Mouse (Mus musculus) naive thymus-derived CD4-positive, alpha-beta T cell, adult 2 months (primary cell): ENCODE measurements around the gene Ccl4.

Experiments
- DNase-seq: peaks from one replicate; pipeline ENCODE4 v3.0.0-alpha.2; 2011; ENCODE audit warnings: low read depth

The Ccl4 gene

DNA sequence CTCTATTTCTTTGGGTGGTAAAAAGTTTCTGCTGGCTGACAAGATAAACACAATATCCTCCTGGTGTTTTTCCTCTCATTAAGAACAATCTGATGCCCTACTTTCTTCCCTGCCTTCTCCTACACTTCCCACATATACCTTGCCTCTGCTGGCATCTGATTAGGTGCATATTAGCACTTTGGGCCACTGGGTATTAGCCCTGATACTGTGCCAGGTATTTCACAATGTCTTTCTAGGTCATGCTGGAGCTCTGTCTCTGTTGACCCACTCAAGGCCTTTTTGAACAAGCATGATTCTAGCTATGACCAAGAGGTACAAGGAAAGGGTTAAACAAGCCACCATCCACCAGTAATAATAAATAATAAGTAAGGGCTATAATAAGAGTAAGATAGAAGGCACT is 9.4 kb downstream of the Ccl4 start:
- DNase-seq, result no peak

DNA sequence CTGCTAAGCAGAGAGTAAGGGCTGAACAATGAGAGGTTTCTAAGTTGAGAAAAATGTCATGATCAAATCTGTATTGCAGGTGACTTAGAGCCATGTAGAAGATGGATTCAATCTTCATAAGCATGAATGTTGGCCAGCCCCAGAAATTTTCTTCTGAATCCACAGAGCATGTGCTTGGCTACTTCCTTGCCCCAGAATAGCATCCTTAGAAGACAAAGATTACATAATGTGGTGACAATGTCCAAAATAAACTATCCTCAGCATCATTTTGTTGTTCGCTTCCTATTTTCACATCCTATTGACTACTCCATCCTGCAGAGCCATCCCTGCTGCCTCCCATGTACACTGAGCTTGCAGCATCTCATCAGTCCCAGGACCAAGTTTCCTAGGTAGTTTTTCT is 13.3 kb downstream of the Ccl4 start:
- no peak for DNase-seq

DNA sequence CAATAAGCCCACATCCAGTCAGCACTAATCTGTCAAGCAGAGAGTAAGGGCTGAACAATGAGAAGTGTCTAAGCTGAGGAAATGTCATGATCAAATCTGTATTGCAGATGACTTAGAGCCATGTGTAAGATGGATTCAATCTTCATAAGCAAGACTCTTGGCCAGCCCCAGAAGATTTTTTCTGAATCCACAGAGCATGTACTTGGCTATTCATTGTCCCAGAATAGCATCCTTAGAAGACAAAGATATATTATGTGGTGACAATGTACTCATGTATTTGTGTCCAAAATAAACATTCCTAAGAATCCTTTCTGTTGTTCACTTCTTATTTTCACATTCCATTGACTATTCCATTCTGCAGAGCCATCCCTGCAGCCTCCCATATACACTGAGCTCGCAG is 27.5 kb downstream of the Ccl4 start:
- no peak for DNase-seq

DNA sequence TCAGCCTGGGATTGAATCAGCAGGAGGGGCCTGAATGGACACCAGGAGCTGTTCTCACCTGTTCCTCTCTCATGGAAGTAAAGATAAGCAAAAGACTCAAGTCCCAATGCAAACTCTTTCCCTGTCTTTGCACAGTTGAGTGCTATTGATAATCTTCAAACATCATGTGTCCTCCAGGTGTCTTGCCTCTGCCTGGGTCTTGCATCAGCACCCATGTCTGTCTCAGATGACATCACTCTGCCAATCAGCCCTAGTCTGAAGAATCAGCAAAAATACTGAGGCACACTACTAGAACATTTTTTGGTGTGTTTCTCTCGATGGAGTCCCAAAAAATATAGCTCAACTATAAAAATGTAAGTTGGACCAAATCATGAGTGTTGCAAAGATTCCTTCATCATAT is 29.6 kb downstream of the Ccl4 start:
- DNase-seq, result no peak

DNA sequence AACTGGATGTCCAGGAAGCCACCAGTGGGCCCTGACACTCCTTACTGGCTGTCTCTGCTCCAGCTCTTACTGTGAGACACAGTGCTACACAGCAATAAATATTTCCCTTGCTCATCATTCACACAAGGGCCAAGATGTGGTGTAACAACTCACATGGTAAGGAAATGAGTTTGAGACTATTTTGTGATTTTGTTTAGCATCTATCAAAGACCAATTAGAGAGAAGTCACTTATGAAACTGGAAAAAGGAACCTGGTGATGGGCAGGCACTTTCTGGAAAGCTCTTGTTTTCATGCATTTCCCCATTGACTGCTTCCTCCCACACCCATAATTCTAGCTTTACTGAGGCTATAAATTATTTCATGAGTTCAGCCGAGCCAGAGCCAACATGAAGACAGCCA is 41.3 kb downstream of the Ccl4 start, which contains the start of gene Wfdc17:
TSS of gene Wfdc17 (plus strand) at position 287 of the 400 bp plus-strand sequence.
- DNase-seq, result no peak

DNA sequence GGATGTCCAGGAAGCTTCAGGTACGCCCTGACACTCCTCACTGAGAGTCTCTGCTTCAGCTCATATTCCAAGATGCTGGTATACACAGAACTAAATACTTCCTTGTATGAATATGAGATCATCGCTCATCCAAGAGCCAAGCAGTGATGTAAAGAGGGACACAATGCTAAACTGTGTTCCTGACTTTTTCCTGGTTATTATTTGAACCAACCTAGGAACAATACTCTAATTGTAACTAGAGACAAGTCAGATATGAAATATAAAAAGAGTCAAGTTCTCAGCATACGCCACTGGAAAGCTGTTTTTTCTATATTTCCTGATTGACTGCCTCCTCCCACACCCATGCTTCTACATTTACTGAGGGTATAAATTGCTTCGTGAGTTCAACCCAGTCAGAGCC is 46.3 kb downstream of the Ccl4 start, which contains the start of gene Wfdc18:
TSS of gene Wfdc18 (plus strand) at position 301 of the 400 bp plus-strand sequence.
- no peak for DNase-seq

DNA sequence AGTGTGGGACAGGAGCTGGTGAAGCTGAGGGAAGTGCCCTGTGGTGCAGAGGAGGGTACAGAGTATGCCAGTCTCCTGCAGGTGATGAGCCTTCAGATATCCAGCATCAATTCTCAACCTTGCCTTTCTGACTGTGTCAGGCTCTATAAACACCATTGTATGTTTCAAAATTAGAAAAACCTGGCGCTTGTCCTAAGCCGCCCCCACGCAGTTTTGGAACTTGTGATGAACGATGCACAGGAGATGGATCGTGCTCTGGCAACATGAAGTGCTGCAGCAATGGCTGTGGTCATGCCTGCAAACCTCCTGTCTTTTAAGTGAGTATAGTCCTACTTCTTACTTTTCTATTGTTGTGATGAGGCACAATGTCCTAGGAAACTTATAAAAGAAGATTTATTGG is 47.3 kb downstream of the Ccl4 start:
- no peak for DNase-seq

DNA sequence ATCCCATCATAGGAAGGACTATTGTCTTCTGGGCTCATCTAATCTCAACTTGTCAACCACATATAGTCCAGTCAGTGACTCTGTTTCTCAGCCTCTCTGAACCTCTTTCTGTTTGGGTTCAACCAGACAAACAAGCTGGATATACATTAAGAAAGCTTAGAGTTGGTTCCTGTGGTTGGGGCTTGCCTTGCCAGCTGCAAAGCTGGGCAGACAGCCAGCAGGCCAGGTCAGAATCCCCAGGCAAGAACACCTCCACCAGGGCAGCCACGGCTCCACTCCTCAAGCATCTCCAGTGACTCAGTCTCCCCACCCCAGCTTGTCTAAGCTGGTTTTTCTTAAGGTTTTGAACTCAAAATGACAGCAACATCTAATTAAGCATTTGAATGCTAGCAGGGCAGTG is 50.3 kb downstream of the Ccl4 start:
- DNase-seq, result no peak

DNA sequence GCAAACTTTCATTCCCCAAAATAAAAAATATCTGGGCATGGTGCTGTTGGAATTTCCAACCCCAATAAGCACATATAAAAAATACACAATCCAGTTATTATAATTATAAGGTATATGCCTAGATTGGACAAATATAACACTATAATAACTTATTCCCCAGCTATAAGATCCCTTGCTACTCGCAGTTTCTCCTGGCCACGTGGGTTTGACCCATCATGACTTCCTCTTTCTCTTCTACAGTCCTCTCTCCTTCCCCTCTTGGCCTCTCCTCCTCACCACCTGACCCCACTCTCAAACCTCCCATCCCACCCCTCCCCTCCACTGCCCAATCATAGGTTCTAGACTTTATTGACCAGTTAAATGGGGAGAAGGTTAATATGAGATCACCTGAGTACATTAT is 51.5 kb downstream of the Ccl4 start:
- no peak for DNase-seq
